Mouse (Mus musculus) effector memory CD4-positive, alpha-beta T cell, adult 5 months (primary cell): ENCODE results near the gene Gm14151. TPM values are rescaled to one million over a fixed set of nuclear protein-coding genes. Genes with fewer than 3 reads are reported as not detected.

Experiments used
- polyA plus RNA-seq: library from polyadenylated mRNA; unstranded; fragments of 100-300 nt; shearing (Covaris generic); gene quantifications from one replicate; pipeline ENCODE4 v1.2.1, GENCODE M21; 2017

Gene Gm14151
- polyA plus RNA-seq: not detected

DNA sequence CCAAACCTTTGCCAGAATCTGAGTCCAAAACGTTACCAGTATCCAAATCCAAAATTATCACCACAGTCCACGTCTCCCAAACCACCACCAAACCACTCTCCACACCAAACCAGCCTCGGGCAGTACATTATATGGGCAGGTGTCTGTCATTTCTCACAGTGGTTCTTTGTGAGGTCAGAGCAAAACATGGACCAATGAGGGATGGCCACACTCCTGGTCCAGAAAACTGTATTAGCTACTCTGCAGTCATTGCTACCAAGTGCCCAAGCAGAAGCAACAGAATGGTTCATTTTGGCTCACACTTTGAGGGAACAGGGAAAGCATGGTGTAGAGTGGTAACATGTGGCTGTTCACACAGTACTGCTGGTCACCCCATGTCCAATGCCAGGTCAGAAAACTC is at the start of gene Gm14151:
Gene Gm14151, minus strand, starts transcription at position 101 of the 400 bp plus-strand sequence.

DNA sequence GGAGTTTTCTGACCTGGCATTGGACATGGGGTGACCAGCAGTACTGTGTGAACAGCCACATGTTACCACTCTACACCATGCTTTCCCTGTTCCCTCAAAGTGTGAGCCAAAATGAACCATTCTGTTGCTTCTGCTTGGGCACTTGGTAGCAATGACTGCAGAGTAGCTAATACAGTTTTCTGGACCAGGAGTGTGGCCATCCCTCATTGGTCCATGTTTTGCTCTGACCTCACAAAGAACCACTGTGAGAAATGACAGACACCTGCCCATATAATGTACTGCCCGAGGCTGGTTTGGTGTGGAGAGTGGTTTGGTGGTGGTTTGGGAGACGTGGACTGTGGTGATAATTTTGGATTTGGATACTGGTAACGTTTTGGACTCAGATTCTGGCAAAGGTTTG is 5.8 kb upstream of the Gm14151 start, which contains the start of gene Gm14147:
Gene Gm14147, plus strand, starts transcription at position 301 of the 400 bp plus-strand sequence.

DNA sequence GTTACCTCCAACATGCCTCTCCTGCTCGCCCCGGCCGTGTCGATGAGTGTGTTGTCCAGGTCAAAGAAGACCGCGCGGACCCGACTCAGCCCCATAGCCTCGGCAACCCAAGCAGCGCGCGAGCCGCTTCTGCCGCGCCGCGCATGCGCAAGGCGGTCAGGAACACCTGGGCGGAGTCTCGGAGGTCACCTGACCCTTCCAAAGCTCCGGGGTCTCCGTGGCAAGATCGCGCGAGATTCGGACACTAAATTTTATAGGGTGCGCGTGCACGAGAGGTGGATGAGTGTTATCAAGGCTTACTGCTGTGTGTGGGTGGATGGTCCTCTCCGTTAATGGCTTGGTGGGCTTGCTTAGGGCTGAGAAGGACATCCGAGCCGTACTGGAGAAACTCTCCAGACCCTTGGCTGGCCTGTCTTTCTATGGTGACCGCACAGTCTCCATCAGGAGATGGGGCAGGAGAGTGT is 52.9 kb downstream of the Gm14151 start, which contains the start of the genes Ninl and Nanp:
Gene Ninl, minus strand, starts transcription at position 151 of the 464 bp plus-strand sequence.
Gene Nanp, minus strand, starts transcription at position 167 of the 464 bp plus-strand sequence.

Other genes with a start within 250 kb of the Gm14151 start
- gene Abhd12, start 187.6 kb downstream of the Gm14151 start, polyA plus RNA-seq: 49.4 TPM
- gene Gins1, start 186.9 kb downstream of the Gm14151 start, polyA plus RNA-seq: 2.4 TPM
- 1.9 TPM for gene Ninl, start 53.0 kb downstream of the Gm14151 start, polyA plus RNA-seq
- 14.2 TPM for gene Nanp, start 53.0 kb downstream of the Gm14151 start, polyA plus RNA-seq
- gene Gm14147, start 5.9 kb upstream of the Gm14151 start, polyA plus RNA-seq: not detected